Mouse (Mus musculus) lung, embryonic 14.5 days (tissue): Measurements from ENCODE around the gene Tnks2. TPM values are rescaled to one million over a fixed set of nuclear protein-coding genes. Genes with fewer than 3 reads are reported as not detected.

Experiments
- ATAC-seq: fragments of 200-750 bp; cut with Nextera tagmentation; 2 replicates; pipeline ENCODE4 v1.8.0; 2017; ENCODE audit warnings: mild to moderate bottlenecking, moderate TSS enrichment, moderate library complexity; ENCODE audit not compliant: insufficient read depth
- DNase-seq: peaks from one replicate; pipeline ENCODE4 v3.0.0-alpha.2; 2015
- H3K27ac ChIP-seq: fragments of 300-500 bp; sonication (generic); 2 replicates; pipeline ENCODE4 v1.5.1; 2014; ENCODE audit warnings: low read depth, mild to moderate bottlenecking, moderate library complexity
- H3K27me3 ChIP-seq: fragments of 300-500 bp; sonication (generic); 2 replicates; pipeline ENCODE4 v1.6.1; 2014; ENCODE audit warnings: low read length, control low read depth; ENCODE audit not compliant: insufficient read depth
- H3K36me3 ChIP-seq: fragments of 300-500 bp; sonication (generic); 2 replicates; pipeline ENCODE4 v1.6.1; 2014; ENCODE audit warnings: control low read depth; ENCODE audit not compliant: insufficient read depth
- H3K4me1 ChIP-seq: fragments of 300-500 bp; sonication (generic); 2 replicates; pipeline ENCODE4 v1.6.1; 2014; ENCODE audit warnings: antibody characterized with exemption, control low read depth; ENCODE audit not compliant: insufficient read depth
- H3K4me2 ChIP-seq: fragments of 300-500 bp; sonication (generic); 2 replicates; pipeline ENCODE4 v1.6.1; 2014; ENCODE audit warnings: mild to moderate bottlenecking
- H3K4me3 ChIP-seq: fragments of 300-500 bp; sonication (generic); 2 replicates; pipeline ENCODE4 v1.5.1; 2014; ENCODE audit warnings: low read depth, low read length
- H3K9ac ChIP-seq: fragments of 300-500 bp; sonication (generic); 2 replicates; pipeline ENCODE4 v1.6.1; 2014
- H3K9me3 ChIP-seq: fragments of 300-500 bp; sonication (generic); 2 replicates; pipeline ENCODE4 v1.6.1; 2016; ENCODE audit warnings: low read depth, low read length, control low read depth
- CTCF ChIP-seq: IDR thresholded peaks from 2 replicates; pipeline ENCODE4 v1.5.1; 2016; ENCODE audit warnings: antibody characterized with exemption, low read depth
- WGBS: fragments of 180-500 bp; shearing (Covaris S2); extraction: QIAGEN DNeasy Blood & Tissue Kit; methylation state at CpG from one replicate; pipeline ENCODE4 v1.1.7; 2014; 5-methylcytosine and 5-hydroxymethylcytosine counted together
- polyA plus RNA-seq: library from polyadenylated mRNA; unstranded; fragments of >200 nt; fragmentation: Nextera tagmentation; extraction: Ambion mirVana; gene quantifications from 2 replicates; pipeline ENCODE4 v1.2.1, GENCODE M21; 2014

The Tnks2 gene
- polyA plus RNA-seq, 1 experiment from 2014 or later = 87.2 TPM

DNA sequence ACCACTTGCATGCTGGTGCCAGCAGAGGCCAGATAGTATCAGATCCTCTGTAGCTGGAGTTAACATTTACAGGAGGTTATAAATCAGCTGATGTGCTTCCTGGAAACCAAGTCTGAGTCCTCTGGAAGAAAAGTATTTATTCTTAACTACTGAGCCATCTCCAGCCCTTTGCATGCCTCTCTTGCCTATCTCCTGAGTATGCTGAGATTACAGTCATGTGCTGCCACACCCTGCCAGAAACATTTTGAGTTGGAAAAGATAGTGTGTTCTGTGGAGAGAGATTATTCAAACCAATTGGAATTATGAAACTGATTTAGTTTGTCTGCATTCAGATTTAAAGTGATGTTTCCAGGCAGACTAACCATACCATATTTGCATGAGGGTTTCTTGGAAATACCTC, 43.3 kb downstream of the Tnks2 start:
- no peak overlapping the region for H3K9ac ChIP-seq
- no peak for TF ChIP-seq CTCF
- no peaks in the 10 kb centered on the region for H3K27me3 ChIP-seq
- no peaks in the 10 kb centered on the region for H3K4me1 ChIP-seq
- peaks cover 95% of the 10 kb centered on the region for H3K36me3 ChIP-seq
- ATAC-seq (no peak), DNase-seq (no peak)
- no peaks in the 10 kb centered on the region for H3K9me3 ChIP-seq
- H3K27ac ChIP-seq = no peak overlapping the region
- H3K4me3 ChIP-seq = no peak overlapping the region
- H3K4me2 ChIP-seq = no peak overlapping the region

DNA sequence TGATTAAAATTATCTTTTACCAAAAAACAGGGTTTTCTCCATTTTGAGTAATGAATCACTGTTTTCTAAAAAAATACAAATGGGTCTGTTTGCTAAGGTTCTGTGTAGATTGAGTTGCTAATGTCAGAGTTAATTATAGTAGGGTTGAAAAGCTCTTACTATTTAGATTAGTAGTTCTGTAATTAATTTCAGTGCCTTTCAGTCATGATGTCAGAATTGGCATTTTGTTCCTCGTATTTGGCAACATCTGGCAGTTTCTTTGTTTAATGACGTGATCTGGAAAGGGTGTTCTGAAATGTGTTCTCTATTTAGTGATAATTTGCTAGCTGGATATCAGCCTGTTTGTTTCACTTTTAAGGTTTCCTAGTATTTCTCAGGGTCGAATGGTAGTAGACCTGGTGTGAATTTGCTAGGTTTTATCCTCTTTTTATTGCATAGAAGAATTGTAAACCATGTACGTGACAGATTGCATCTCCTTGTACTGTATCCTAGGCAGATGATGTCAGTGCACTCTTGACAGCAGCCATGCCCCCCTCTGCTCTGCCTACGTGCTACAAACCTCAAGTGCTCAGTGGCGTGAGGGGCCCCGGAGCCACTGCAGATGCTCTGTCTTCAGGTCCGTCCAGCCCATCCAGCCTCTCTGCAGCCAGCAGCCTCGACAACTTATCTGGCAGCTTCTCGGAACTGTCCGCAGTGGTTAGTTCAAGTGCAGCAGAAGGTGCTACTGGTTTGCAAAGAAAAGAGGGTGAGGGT, 44.9 kb downstream of the Tnks2 start:
- Histone ChIP-seq H3K4me2 (no peak overlapping the region), H3K36me3 (peaks cover 97% of the 10 kb centered on the region), H3K27ac (no peak overlapping the region), H3K4me3 (no peak overlapping the region), H3K27me3 (no peaks in the 10 kb centered on the region), H3K9me3 (no peaks in the 10 kb centered on the region), H3K9ac (no peak overlapping the region), H3K4me1 (no peaks in the 10 kb centered on the region)
- no peak for TF ChIP-seq CTCF
- DNase-seq (no peak), ATAC-seq (no peak)
- WGBS = 75% methylated on average over 11 of the region's 11 CpGs

GRCm38 (mm10) chr19:36883119-36883518, 49.1 kb downstream of the Tnks2 start:
- ATAC-seq = no peak
- WGBS = 81% methylated on average over 6 of the region's 6 CpGs
- Histone ChIP-seq H3K9ac (no peak overlapping the region), H3K36me3 (peaks cover 98% of the 10 kb centered on the region), H3K9me3 (no peaks in the 10 kb centered on the region), H3K4me3 (no peak overlapping the region), H3K4me1 (no peaks in the 10 kb centered on the region), H3K27me3 (no peaks in the 10 kb centered on the region), H3K27ac (no peak overlapping the region), H3K4me2 (no peak overlapping the region)
- peak; percentile 64 for DNase-seq
- TF ChIP-seq CTCF = peak; percentile 35

- Histone ChIP-seq H3K27me3 (no peaks in the 10 kb centered on the region), H3K36me3 (peaks cover 100% of the 10 kb centered on the region), H3K4me3 (no peak overlapping the region), H3K4me1 (no peaks in the 10 kb centered on the region), H3K27ac (no peak overlapping the region), H3K9me3 (no peaks in the 10 kb centered on the region), H3K9ac (no peak overlapping the region), H3K4me2 (no peak overlapping the region)
- DNase-seq = peak; percentile 62
- peak; percentile 57 for TF ChIP-seq CTCF
- ATAC-seq = no peak
- 72% methylated on average over 2 of the region's 2 CpGs for WGBS
Observed at GRCm38 (mm10) chr19:36886316-36886715, 52.3 kb downstream of the Tnks2 start.

DNA sequence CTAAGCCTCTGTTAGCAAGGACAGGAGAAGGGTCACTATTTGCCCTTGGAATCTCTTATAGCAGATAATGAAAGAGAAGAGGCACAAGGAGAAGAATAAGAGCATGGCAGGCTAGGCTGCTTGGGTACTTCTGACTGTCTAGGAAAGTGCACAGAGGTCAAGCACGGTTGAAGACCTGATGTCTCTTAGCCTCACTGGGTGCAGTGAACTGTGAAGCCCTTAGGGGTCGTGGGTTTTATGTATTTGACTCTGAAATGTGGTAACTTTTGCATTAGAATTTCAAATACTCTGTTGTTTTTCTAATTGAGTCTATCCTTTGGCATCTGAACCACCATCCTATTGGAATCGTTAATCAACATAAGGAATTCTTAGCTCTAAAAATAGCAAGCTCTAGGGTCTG, 53.7 kb downstream of the Tnks2 start:
- Histone ChIP-seq H3K4me1 (no peaks in the 10 kb centered on the region), H3K9ac (no peak overlapping the region), H3K4me2 (no peak overlapping the region), H3K9me3 (no peaks in the 10 kb centered on the region), H3K4me3 (no peak overlapping the region), H3K27me3 (no peaks in the 10 kb centered on the region), H3K36me3 (peaks cover 98% of the 10 kb centered on the region), H3K27ac (no peak overlapping the region)
- TF ChIP-seq CTCF = no peak
- whole genome bisulfite sequencing = 73% methylated on average over 3 of the region's 3 CpGs
- ATAC-seq (no peak), DNase-seq (no peak)

DNA sequence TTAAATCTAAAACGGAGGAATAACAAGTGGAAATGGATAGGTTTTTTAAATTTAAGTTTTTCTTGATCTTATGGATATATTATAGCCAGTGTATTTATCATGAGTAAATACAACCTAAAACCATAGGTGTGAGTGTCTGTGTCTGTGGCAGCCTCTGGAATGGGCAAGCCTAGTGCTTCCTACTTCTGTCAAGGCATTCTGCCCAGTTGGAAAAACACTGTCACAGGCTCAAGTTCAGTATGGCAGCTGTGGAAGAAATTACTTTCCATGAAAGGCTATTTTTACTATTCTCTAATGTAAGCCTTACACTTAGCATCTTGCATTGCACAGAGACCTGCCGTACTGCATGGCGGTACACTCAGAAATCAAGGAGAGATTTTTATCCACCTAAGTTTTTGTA, 57.7 kb downstream of the Tnks2 start:
- Histone ChIP-seq H3K9me3 (no peaks in the 10 kb centered on the region), H3K27me3 (no peaks in the 10 kb centered on the region), H3K4me3 (no peak overlapping the region), H3K4me2 (no peak overlapping the region), H3K27ac (no peak overlapping the region), H3K36me3 (peaks cover 79% of the 10 kb centered on the region), H3K4me1 (no peaks in the 10 kb centered on the region), H3K9ac (no peak overlapping the region)
- DNase-seq (no peak), ATAC-seq (no peak)
- TF ChIP-seq CTCF = no peak
- 94% methylated on average over 3 of the region's 3 CpGs for WGBS

DNA sequence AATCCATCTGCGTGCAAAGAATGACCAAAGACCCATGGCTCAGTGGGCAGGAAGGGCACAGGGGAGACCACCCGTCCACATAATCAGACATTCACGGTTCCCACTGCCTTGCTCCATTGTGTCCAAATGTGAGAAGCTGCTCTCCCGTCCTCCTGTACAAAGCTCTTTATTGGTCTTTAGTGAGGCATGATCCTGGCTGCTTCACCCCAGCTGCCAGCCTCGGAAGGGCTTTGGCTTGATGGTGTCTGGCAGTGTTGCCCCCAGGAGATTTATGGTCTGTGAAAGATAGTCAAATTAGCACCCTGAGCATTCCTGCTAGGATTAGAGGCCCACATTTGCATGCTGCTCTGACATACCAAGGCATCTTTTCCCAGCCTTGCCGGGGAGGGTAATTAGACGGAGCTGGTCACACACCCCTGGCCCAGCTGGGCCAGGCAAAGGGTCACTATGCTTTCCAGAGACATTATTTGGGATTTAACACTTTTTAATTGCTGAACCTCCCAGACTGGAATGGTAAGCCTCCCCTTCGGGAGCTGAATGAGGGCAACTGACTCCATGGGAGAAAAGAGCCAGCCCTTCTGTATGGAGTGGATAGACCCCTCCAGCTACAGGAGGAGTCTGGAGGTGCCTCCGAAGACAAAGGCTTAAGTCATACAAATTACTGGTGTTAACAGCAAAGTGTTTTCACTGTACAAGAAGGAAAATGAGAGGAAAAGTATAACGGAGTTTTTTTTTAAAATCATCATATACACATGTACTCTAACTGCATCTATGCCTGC, 62.9 kb downstream of the Tnks2 start:
- Histone ChIP-seq H3K36me3 (peaks cover 27% of the 10 kb centered on the region), H3K27ac (no peak overlapping the region), H3K4me2 (no peak overlapping the region), H3K4me3 (no peak overlapping the region), H3K27me3 (no peaks in the 10 kb centered on the region), H3K9ac (no peak overlapping the region), H3K4me1 (no peaks in the 10 kb centered on the region), H3K9me3 (no peaks in the 10 kb centered on the region)
- no peak for TF ChIP-seq CTCF
- WGBS = 28% methylated on average over 10 of the region's 10 CpGs
- DNase-seq = no peak
- no peak for ATAC-seq
